Mouse (Mus musculus) thymus, postnatal 36 days (tissue): ENCODE data around the gene Bdh2.

Experiments
- DNase-seq, 2 experiments: peaks; one replicate each; pipeline ENCODE4 v3.0.0; 2022; ENCODE audit warnings: mixed read lengths in 2 of 2

Gene Bdh2

DNA sequence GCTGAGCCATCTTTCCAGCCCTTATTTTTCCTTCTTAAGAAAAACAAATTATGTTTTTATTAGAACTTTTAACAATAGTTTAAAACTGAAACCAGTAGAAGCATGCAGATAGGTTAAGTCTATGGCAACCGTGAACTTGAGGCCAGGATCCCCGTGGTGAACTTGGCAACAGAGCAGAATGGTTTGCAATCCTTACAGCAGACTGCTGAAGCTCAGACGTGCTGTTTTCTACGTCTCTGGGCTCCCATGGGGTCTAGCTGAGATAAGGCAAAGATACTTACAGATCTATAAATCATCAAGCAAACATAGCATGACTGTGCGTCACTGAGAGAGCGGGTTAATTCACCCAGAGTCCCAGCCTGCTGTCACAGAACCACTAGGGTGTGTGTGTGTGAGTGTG lies 19.1 kb downstream of the Bdh2 start:
- DNase-seq = no peak

DNA sequence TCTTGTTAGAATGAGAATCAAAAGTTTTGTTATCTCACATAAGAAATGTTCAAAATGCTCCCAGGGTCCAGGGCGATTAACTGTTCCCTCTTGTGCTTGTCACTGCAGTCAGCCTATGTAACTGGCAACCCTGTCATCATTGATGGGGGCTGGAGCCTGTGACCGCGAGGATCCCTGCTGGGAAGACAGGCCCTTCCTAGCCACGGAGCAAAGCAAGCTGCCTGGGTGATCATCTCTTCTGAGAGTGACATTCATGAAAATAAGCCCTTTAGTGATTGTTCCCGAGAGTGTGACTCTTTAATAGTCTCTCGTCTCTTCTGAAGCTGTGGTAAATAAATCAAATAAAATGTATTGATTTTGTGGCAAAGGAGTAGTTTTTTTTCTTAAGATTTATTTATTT lies 23.0 kb downstream of the Bdh2 start:
- no peak for DNase-seq

DNA sequence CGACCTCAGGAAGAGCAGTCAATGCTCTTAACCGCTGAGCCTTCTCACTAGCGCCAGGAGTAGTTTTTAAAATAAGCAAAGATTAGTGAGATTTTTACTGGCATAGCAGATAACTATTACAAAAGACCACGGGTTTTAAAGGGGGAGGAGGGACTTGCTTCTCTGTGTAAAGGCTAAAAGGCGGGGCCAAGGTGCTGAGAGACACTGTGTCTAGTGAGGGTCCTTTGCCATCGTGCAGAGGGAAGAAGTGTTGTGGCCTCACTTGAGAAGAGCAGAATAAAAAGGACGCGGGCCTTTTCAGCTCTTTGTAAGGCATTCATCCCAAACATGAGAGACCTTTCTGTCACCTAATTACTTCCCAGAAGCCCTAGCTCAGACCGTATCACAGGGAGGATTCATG lies 23.5 kb downstream of the Bdh2 start:
- no peak for DNase-seq

DNA sequence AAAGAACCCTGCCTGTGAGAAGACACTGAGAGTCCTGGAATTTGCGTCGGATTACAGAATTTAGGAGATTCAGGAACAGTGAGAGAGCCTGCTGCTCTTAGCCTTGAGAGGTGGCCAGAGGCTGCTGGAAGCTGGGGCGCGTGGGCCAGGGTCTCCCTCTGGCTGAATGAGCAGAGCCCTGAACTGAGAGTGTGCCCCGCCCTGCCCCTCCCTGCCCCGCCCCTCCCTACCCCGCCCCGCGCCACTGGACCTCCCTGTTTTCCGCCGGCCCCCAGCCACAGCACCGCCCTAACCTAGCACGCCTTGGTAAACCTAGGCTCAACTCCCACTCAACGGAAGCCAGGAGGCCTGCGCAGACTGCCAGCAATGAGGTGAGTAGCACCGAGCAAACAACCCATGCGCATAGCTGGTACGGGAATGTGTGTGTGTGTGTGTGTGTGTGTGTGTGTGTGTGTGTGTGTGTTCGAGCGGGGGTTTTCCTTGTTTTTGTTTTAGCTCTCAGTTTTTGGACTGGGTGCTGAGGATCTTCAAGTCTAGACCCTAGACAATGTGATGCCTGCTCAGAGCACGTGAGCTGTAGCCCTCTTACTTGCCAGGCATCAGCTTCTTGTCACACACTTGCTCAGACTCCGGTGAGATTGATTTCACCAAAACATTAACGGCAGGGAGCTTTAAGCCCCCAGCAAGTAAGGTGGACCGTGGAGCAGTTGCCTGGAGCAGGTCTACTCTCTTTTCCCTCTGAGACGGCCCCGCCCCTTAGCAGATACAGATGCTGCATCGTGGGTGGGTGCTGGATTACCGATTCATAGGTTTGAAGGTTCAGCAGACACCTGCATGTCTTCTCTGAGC lies 26.6 kb downstream of the Bdh2 start, which contains the start of gene Slc9b2:
Gene Slc9b2 (plus strand): TSS at position 290 of the 849 bp plus-strand sequence.
- DNase-seq = peak; percentile 45 to 67

DNA sequence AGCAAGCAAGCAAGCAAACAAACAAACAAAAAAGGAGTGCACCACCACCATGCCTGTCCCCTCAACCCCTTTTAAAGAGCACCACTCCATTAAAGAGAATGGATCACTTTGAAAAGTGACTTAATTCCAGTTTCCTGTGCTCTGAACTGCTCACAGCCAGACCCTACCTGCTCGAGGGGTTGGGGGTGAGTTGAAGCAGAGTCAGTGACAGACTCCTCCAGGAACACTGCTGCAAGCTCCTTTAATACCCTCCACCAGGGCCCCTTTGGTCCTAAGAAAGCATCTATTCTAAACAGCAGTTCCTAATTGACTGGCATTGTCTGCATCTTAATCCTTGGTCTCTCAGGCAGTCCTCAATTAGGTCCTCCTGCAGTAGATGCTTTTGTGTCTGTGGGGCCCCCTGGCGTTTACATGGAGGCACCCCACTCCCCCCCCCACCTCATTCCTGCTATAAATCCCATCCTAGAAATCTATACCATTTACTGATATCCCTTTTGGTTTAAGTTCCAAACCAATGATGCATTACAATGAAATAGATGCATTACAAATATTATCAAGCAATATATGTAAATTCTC lies 32.0 kb downstream of the Bdh2 start:
- DNase-seq = no peak

DNA sequence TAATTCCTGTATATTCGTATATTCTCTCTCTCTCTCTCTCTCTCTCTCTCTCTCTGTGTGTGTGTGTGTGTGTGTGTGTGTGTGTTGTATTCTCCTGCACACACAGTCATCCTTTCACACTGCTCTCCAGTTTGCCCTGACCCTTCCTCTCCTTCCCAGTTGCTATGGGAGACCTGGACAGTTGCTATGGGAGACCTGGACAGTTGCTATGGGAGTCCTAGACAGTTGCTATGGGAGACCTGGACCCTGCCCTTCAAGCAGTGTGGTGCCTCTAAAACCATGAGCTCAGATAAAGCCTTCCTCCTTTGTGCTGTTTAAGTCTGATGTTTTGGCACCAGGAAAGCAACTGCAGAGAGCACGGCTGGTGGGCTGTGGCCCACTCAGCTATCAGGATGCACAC lies 32.7 kb downstream of the Bdh2 start:
- DNase-seq = no peak

DNA sequence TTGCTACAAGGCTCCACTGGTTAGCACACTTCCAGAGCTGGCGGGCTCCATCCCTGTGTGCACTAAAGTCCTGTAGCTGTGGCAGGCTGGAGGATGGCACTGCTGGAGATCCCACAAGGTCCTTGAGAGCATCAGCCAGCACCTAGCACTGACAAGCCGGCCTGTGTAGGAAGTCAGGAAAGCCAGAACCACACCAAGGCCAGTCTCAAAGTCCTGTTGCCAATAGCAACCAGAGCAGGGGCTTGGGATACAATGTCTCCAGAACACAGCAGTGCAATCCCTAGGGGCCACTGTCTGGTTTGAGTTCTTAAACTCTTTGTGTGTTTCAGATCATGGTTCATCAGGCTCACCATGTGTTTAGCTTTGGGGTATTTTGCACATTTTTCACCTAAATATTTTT lies 33.8 kb downstream of the Bdh2 start:
- no peak for DNase-seq

DNA sequence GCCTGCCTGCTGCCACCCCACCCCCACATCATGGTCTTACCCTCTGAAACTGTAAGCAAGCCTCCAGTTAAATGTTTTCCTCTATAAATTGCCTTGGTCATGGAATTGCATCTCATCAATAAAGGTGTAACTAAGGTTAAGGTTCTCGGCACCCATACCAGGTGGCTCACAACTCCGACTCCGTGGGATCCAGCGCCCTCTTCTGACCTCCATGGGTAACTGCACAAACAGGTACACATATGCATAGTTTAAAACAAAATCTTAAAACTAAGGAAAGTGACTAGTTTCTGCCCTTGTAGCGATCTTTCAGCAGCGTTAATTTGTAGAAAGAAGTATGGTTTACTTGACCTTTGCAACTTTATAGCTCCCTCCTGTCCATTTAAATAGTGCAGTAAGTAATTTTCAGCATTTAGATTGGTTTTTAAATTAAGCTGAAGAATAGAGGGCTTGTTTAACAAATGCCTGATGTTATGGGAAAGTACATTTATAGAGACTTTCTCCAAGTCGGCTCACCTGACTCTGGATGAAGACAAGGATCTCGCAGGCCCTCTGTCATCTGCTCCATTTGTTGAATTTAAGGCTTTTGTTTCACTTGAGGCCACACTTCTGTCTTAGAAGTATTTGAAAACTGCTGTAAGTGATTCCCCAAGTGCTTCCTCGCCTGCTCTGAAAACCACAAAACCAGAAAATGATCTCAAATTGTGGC lies 34.9 kb downstream of the Bdh2 start:
- no peak for DNase-seq

DNA sequence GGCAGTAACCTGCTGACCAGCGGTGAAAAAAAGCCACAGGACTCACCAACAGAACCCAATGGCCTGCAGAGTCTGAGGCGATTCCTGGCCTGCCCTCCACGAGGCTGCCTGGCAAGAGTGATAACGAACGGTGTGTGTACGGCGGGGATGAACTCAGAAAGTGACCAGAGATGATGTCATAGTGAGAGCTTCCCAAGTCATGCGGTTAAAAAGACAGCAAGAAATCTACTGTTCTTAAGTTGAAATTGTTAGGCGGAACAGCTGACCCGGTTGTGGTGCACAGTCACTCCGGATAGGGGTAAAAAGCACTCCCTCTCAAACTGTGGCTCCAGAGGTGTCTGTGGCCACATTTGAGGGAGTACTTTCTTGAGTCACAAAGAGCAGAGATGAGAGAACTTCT lies 37.3 kb downstream of the Bdh2 start:
- DNase-seq = no peak

DNA sequence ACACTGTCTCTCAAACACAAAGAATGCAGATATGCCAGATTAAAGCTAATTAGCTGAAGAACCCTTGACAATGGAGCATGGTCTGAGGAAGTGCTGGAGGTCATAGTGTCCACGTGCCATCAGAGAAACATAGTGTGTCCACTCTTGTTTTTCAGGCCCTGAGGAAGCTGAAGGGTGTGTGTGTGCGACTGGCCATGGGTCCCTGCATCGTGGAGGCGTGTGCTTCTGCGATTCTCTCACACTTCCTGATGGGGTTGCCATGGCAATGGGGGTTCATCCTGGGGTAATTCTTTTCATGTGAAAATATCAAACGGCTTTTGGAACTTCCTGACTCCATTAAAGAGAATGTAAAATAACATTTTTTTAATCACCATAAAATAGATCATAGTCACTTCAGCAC lies 43.3 kb downstream of the Bdh2 start:
- DNase-seq = no peak

DNA sequence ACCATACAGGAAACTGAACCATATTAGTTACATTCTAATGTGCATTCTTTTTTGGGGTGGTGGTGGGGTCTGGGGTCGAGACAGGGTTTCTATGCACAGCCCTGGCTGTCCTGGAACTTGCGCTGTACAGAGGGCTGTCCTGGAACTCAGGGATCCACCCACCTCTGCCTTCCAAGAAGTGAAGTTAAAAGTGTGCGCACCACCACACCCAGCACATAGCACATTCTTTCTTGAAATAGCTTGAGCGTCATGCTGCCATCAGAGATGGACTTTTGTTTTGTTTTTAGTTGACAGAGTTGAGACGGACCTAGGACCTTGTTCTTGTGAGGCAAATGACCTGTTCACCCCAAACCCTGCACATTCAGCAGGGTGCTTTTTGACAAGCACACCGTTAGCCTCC lies 46.2 kb downstream of the Bdh2 start:
- no peak for DNase-seq

DNA sequence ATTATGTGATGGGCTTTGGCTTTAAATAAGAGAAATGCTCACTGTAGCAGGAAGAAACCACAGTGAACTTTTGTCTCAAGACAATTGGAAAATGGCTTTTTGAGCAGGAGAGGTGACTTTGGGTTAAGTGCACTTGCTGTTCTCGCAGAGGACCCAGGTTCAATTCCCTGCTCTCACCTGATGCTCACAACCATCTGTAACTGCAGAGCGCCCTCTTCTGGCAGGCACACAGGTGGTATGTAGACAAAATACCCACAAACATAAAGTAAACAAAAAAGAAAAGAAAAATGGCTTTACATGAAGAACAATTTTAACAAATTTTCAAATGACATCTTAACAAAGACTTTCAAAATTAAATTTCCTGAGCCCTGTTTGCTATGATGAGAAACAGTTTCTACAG lies 46.6 kb downstream of the Bdh2 start:
- DNase-seq = peak; percentile 10 to 18

DNA sequence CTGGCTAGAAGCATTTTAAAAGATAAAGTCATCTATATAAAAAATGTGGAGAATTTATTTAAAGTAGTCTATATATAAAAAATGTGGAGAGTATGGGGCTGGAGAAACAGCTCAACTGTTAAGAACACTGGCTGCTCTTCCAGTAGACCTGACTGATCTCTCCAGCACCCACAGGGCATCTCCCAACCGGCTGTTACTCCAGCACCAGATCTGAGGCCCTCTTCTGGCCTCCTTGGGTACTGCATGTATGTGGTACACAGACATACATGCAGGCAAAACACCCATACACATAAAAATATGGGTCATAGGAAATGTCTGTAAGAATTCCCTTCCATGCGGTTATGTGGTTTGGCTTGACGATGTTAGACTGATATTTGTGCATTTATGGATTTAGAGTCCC lies 47.5 kb downstream of the Bdh2 start:
- peak; percentile 76 to 77 for DNase-seq

DNA sequence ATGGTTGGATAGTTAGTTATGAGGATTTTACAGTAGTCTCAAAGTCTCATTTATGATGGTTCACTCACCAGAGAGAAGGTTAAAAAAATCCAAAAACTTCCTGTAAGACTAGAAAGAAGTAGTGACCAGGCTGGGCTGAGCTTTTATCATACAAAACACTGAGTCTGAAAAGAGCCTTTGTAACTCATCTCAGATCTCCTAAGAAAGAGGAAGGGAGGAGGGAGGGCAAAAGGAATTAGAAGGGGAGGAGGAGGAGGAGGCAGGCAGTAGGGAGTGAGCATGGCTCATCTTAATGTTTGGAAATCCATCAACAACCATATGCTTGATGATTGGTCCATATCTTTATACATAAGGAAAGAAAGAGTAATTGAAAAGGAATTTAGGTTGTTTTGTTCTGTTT lies 51.7 kb downstream of the Bdh2 start:
- DNase-seq = no peak

DNA sequence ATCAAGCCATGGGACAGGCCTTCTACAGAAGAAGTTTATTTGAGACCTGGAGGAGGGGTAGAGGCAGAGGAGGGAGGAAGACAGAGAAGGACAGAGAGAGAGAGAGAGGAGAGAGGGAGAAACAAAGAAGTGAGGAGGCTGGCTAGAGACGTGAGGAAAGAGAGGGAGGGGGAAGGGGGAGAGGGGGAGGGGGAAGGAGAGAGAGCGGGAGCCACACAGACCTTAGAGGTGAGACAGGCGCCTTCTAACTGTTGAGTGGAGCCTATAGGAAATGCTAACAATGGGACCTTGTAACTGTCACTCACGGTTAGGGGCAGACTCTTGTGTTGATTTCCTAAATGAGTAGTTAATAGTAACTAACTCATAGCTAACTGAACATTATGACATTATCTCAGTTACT lies 52.7 kb downstream of the Bdh2 start:
- DNase-seq = no peak

DNA sequence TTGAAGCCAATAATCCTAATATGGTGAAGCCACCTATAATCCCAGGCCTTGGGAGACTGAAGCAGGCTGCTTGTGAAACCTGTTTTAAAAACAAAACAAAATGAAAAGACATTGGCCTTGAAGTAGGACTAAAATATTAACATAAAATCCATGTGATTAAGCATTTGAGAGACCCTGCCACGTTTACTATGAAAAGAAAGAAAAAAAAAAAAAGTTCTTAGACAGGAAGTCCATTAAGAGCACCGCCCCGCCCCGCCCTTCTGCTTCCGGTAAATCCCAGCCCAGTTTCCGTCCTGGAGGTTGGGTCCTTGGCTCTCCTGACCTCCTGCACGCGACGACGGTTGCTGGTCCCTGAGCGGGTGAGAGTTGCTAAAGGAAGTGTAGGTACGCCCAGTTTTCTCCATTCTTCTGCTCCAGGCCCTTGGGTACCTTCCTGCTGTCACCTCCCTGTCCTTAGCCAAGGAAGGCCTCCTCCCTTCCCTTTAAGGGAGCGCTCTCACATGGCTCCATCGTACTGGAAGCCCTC lies 66.8 kb downstream of the Bdh2 start, which contains the start of gene Slc9b1:
Gene Slc9b1 (plus strand): TSS at position 291 of the 526 bp plus-strand sequence.
- DNase-seq = no peak

DNA sequence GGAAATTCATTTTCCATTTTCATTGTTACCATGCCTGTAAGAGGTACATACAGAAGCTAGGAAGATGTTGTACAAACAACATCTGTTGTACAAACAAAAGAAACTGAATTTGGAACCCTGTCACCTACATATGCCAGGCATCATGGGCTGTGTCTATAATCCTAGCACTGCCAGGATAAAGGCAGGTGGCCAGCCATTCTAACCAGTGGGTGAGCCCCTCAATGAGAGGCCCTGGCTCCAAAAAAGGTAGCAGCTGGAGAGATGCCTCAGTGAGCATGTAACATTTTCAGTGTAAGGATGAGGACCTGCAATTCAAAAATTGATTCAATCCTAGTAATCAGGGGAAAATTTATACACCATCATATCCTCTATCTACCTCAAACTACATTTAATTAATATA lies 68.0 kb downstream of the Bdh2 start:
- no peak for DNase-seq

DNA sequence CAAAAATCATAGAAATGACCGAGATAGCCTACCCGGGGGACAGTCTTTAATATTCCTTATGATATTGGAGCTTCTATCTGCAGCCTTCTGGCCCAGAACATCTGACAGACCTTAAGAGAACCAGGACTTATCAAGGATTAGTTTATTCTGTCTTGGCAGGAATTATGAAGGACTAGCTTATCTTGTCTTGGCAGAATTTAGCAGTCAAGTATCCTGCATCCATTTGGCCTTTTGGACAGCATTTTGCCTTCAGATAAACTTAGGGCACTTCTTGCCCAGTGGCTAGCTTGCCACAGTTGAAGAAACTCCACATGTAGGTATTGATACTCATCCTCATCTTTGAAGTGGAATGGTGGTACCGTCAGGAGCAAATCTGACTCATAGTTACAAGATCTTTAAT lies 70.8 kb downstream of the Bdh2 start:
- DNase-seq = no peak
